Mouse (Mus musculus): ENCODE measurements around the gene Rhobtb1. TPM values are rescaled to one million over a fixed set of nuclear protein-coding genes. Genes with fewer than 3 reads are reported as not detected.

The Rhobtb1 gene
- total and polyA plus RNA-seq, 2 experiments from 2014 or later = 29.9 to 38.4 TPM

- H3K4me3 ChIP-seq (ENCODE audit: low read depth, low read length) = no peak overlapping the region
- 11% methylated on average over 8 of the region's 8 CpGs for WGBS
- ATAC-seq (ENCODE audit: insufficient read depth, low read depth) (no peak), DNase-seq (ENCODE audit: low spot score) (peak; percentile 18)
- H3K9ac ChIP-seq (replicated peaks; ENCODE audit: low read depth, low read length) = no peak overlapping the region
- peaks cover 10% of the 10 kb centered on the region for H3K4me1 ChIP-seq (ENCODE audit: control insufficient read depth, insufficient read depth)
- H3K27me3 ChIP-seq (ENCODE audit: control insufficient read depth, insufficient read depth, low read length) = no peaks in the 10 kb centered on the region
- H3K27ac ChIP-seq (ENCODE audit: low read depth) = no peak overlapping the region
- TF ChIP-seq EP300 (IDR thresholded peaks at IDR 0.05; ENCODE audit: low read depth) = no peak
- TF ChIP-seq CTCF (IDR thresholded peaks at IDR 0.05; ENCODE audit: low read depth) = no peak
- peak overlapping the region; percentile 42 for H3K4me2 ChIP-seq (ENCODE audit: low read depth, low read length)
- no peaks in the 10 kb centered on the region for H3K36me3 ChIP-seq (replicated peaks; ENCODE audit: control insufficient read depth, insufficient read depth, low read length)
- no peaks in the 10 kb centered on the region for H3K9me3 ChIP-seq (replicated peaks; ENCODE audit: control insufficient read depth, low read length)
Observed at GRCm38 (mm10) chr10:69107253-69107652, 44.0 kb upstream of the Rhobtb1 start.

- Histone ChIP-seq H3K27ac (ENCODE audit: low read depth) (no peak overlapping the region), H3K4me2 (ENCODE audit: low read depth, low read length) (no peak overlapping the region), H3K36me3 (replicated peaks; ENCODE audit: control insufficient read depth, insufficient read depth, low read length) (no peaks in the 10 kb centered on the region), H3K4me1 (ENCODE audit: control insufficient read depth, insufficient read depth) (peaks cover 6% of the 10 kb centered on the region; the same call in 1 of the 2 replicates), H3K9me3 (replicated peaks; ENCODE audit: control insufficient read depth, low read length) (peaks cover 4% of the 10 kb centered on the region; the same call in 1 of the 2 replicates), H3K4me3 (ENCODE audit: low read depth, low read length) (no peak overlapping the region), H3K27me3 (ENCODE audit: control insufficient read depth, insufficient read depth, low read length) (no peaks in the 10 kb centered on the region), H3K9ac (replicated peaks; ENCODE audit: low read depth, low read length) (no peak overlapping the region)
- ATAC-seq (ENCODE audit: insufficient read depth, low read depth) (no peak), DNase-seq (ENCODE audit: low spot score) (no peak)
- peak; percentile 30 for TF ChIP-seq CTCF (IDR thresholded peaks at IDR 0.05; ENCODE audit: low read depth)
- TF ChIP-seq EP300 (IDR thresholded peaks at IDR 0.05; ENCODE audit: low read depth) = no peak
Observed at GRCm38 (mm10) chr10:69114384-69114783, 36.9 kb upstream of the Rhobtb1 start.

- H3K4me1 ChIP-seq (ENCODE audit: control insufficient read depth, insufficient read depth) = peaks cover 13% of the 10 kb centered on the region; the same call in 1 of the 2 replicates
- H3K4me2 ChIP-seq (ENCODE audit: low read depth, low read length) = no peak overlapping the region
- H3K4me3 ChIP-seq (ENCODE audit: low read depth, low read length) = no peak overlapping the region
- H3K27me3 ChIP-seq (ENCODE audit: control insufficient read depth, insufficient read depth, low read length) = no peaks in the 10 kb centered on the region
- no peak for TF ChIP-seq EP300 (IDR thresholded peaks at IDR 0.05; ENCODE audit: low read depth)
- TF ChIP-seq CTCF (IDR thresholded peaks at IDR 0.05; ENCODE audit: low read depth) = no peak
- ATAC-seq (ENCODE audit: insufficient read depth, low read depth) (no peak), DNase-seq (ENCODE audit: low spot score) (no peak)
- H3K9ac ChIP-seq (replicated peaks; ENCODE audit: low read depth, low read length) = no peak overlapping the region
- peaks cover 4% of the 10 kb centered on the region; the same call in 1 of the 2 replicates for H3K9me3 ChIP-seq (replicated peaks; ENCODE audit: control insufficient read depth, low read length)
- no peak overlapping the region for H3K27ac ChIP-seq (ENCODE audit: low read depth)
- H3K36me3 ChIP-seq (replicated peaks; ENCODE audit: control insufficient read depth, insufficient read depth, low read length) = no peaks in the 10 kb centered on the region
Observed at GRCm38 (mm10) chr10:69117996-69118395, 33.2 kb upstream of the Rhobtb1 start.

- Histone ChIP-seq H3K4me1 (ENCODE audit: control insufficient read depth, insufficient read depth) (peaks cover 13% of the 10 kb centered on the region; the same call in 1 of the 2 replicates), H3K27me3 (ENCODE audit: control insufficient read depth, insufficient read depth, low read length) (no peaks in the 10 kb centered on the region), H3K9ac (replicated peaks; ENCODE audit: low read depth, low read length) (no peak overlapping the region), H3K4me2 (ENCODE audit: low read depth, low read length) (no peak overlapping the region), H3K4me3 (ENCODE audit: low read depth, low read length) (no peak overlapping the region), H3K9me3 (replicated peaks; ENCODE audit: control insufficient read depth, low read length) (peaks cover 4% of the 10 kb centered on the region; the same call in 1 of the 2 replicates), H3K27ac (ENCODE audit: low read depth) (no peak overlapping the region), H3K36me3 (replicated peaks; ENCODE audit: control insufficient read depth, insufficient read depth, low read length) (no peaks in the 10 kb centered on the region)
- DNase-seq (ENCODE audit: low spot score) (no peak), ATAC-seq (ENCODE audit: insufficient read depth, low read depth) (no peak)
- 62% methylated on average over 3 of the region's 3 CpGs for WGBS
- TF ChIP-seq EP300 (IDR thresholded peaks at IDR 0.05; ENCODE audit: low read depth) (no peak), CTCF (IDR thresholded peaks at IDR 0.05; ENCODE audit: low read depth) (no peak)
Observed at GRCm38 (mm10) chr10:69118893-69119292, 32.3 kb upstream of the Rhobtb1 start.

GRCm38 (mm10) chr10:69119456-69119855 lies 31.8 kb upstream of the Rhobtb1 start:
- Histone ChIP-seq H3K9me3 (replicated peaks; ENCODE audit: control insufficient read depth, low read length) (peaks cover 4% of the 10 kb centered on the region; the same call in 1 of the 2 replicates), H3K27me3 (ENCODE audit: control insufficient read depth, insufficient read depth, low read length) (no peaks in the 10 kb centered on the region), H3K27ac (ENCODE audit: low read depth) (no peak overlapping the region), H3K4me2 (ENCODE audit: low read depth, low read length) (no peak overlapping the region), H3K4me3 (ENCODE audit: low read depth, low read length) (no peak overlapping the region), H3K36me3 (replicated peaks; ENCODE audit: control insufficient read depth, insufficient read depth, low read length) (no peaks in the 10 kb centered on the region), H3K9ac (replicated peaks; ENCODE audit: low read depth, low read length) (no peak overlapping the region), H3K4me1 (ENCODE audit: control insufficient read depth, insufficient read depth) (peaks cover 13% of the 10 kb centered on the region; the same call in 1 of the 2 replicates)
- 31% methylated on average over 1 of the region's 1 CpGs for WGBS
- ATAC-seq (ENCODE audit: insufficient read depth, low read depth) (no peak), DNase-seq (ENCODE audit: low spot score) (peak; percentile 25)
- TF ChIP-seq CTCF (IDR thresholded peaks at IDR 0.05; ENCODE audit: low read depth) = no peak
- TF ChIP-seq EP300 (IDR thresholded peaks at IDR 0.05; ENCODE audit: low read depth) = no peak

- Histone ChIP-seq H3K4me2 (ENCODE audit: low read depth, low read length) (no peak overlapping the region), H3K27ac (ENCODE audit: low read depth) (no peak overlapping the region), H3K36me3 (replicated peaks; ENCODE audit: control insufficient read depth, insufficient read depth, low read length) (no peaks in the 10 kb centered on the region), H3K9me3 (replicated peaks; ENCODE audit: control insufficient read depth, low read length) (no peaks in the 10 kb centered on the region), H3K4me1 (ENCODE audit: control insufficient read depth, insufficient read depth) (no peaks in the 10 kb centered on the region), H3K9ac (replicated peaks; ENCODE audit: low read depth, low read length) (no peak overlapping the region), H3K27me3 (ENCODE audit: control insufficient read depth, insufficient read depth, low read length) (no peaks in the 10 kb centered on the region), H3K4me3 (ENCODE audit: low read depth, low read length) (no peak overlapping the region)
- DNase-seq (ENCODE audit: low spot score) (no peak), ATAC-seq (ENCODE audit: insufficient read depth, low read depth) (no peak)
- 75% methylated on average over 2 of the region's 2 CpGs for WGBS
- TF ChIP-seq EP300 (IDR thresholded peaks at IDR 0.05; ENCODE audit: low read depth) (no peak), CTCF (IDR thresholded peaks at IDR 0.05; ENCODE audit: low read depth) (no peak)
Observed at GRCm38 (mm10) chr10:69126546-69126945, 24.7 kb upstream of the Rhobtb1 start.
